Comparison of ENCODE assay signal across 11 mouse cellular contexts in the genomic region with DNA sequence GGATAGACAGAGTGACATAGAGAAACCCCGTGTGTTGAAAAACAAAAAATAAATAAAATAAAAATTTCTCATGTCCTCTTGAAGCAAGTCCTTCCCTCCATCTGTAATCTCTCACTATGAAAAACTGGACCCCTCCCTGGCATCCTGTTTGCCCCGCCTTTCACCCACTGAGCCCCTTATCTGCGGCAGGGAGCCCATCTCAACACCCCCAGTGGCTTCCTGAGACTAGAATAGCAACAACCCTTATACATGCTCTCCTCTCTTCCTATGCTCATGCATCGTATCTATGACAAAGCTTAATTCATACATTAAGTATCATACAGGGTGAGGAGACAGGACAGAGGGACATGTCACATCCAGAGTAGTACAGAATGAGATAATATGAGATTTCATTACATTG.
DNase-seq lines count a peak whose midpoint lies in the region; ATAC-seq and TF ChIP-seq lines count a peak whose summit lies in the region.
"Had no signal": no experiment of that assay in that cellular context is flagged by ENCODE, and none has a peak within 500 bp of the region (broad histone marks: within the 10 kb centered on the region; RNA-seq: fewer than 3 reads in every experiment).

No protein-coding gene starts in this region.

- TF ChIP-seq POLR2A in MEL (IDR thresholded peaks at IDR 0.05; ENCODE audit: control insufficient read depth in 1 of 2, insufficient read depth in 1 of 2, low read depth in 1 of 2, low read length in 2 of 2, poor library complexity in 1 of 2): no peak

- H3K4me1 ChIP-seq in heart, embryonic 10.5 days: peaks cover 75% of the 10 kb centered on the region
- peaks cover 27 to 53% of the 10 kb centered on the region in 2 experiments for H3K4me1 ChIP-seq in MEL (ENCODE audit: control insufficient read depth in 1 of 2, insufficient read depth in 2 of 2, low read length in 2 of 2)
- peaks cover 63 to 67% of the 10 kb centered on the region in 2 experiments for H3K4me1 ChIP-seq in liver, embryonic 14.5 days (replicated peaks; ENCODE audit: control insufficient read depth in 2 of 2, insufficient read depth in 2 of 2, low read length in 1 of 2)

- H3K27me3 ChIP-seq in heart, embryonic 10.5 days (ENCODE audit: insufficient read depth, poor library complexity, severe bottlenecking): no peaks in the 10 kb centered on the region
- H3K27me3 ChIP-seq in MEL (ENCODE audit: control insufficient read depth in 1 of 2, insufficient read depth in 2 of 2, low read length in 2 of 2): no peaks in the 10 kb centered on the region
- H3K27me3 ChIP-seq in liver, embryonic 14.5 days (ENCODE audit: control insufficient read depth, insufficient read depth, low read length): no peaks in the 10 kb centered on the region
- H3K27me3 ChIP-seq: forebrain, embryonic 12.5 days had no signal

- TF ChIP-seq CTCF in layer of hippocampus, adult 2 months (conservative IDR thresholded peaks at IDR 0.05): no peak
- no peak for TF ChIP-seq CTCF in MEL (IDR thresholded peaks at IDR 0.05 in 2 of 3, conservative IDR thresholded peaks at IDR 0.05 in 1 of 3; ENCODE audit: control insufficient read depth in 1 of 3, insufficient read depth in 1 of 3, low read depth in 2 of 3, low read length in 3 of 3, poor library complexity in 1 of 3, severe bottlenecking in 1 of 3)
- no peak for TF ChIP-seq CTCF in liver, embryonic 14.5 days (IDR thresholded peaks at IDR 0.05; ENCODE audit: low read depth)

- peak in 1 of 2 experiments; percentile 75; a peak in 2 of 4 replicates for TF ChIP-seq EP300 in MEL (IDR thresholded peaks at IDR 0.05; ENCODE audit: low read depth in 1 of 2, low read length in 2 of 2)
- TF ChIP-seq EP300 in liver, embryonic 14.5 days (IDR thresholded peaks at IDR 0.05; ENCODE audit: low read depth): no peak

- no peak for DNase-seq in heart, embryonic 10.5 days (ENCODE audit: low spot score)
- no peak for DNase-seq in heart, adult 9 months (ENCODE audit: low spot score in 2 of 2)
- DNase-seq in layer of hippocampus, adult 2 months (ENCODE audit: low spot score in 2 of 2): no peak
- no peak for DNase-seq in layer of hippocampus, adult 8-10 months (ENCODE audit: low spot score in 2 of 2)
- DNase-seq in MEL (ENCODE audit: low read depth, low spot score): peak; percentile 66
- peak in 2 of 3 experiments; percentile 44 to 47 for DNase-seq in liver, embryonic 14.5 days (ENCODE audit: low read depth in 3 of 3, low spot score in 3 of 3)
- DNase-seq in ovary, postnatal 10 days (ENCODE audit: low spot score): no peak
- DNase-seq in cerebellum, adult 8-10 months: no peak
- DNase-seq: left cerebral cortex, postnatal 4 days had no signal

- no peaks in the 10 kb centered on the region for H3K79me2 ChIP-seq in MEL (ENCODE audit: control insufficient read depth, insufficient read depth, low read length, poor library complexity)

- ATAC-seq in liver, embryonic 14.5 days (ENCODE audit: insufficient read depth): peak; percentile 66

- peak overlapping the region; percentile 74 for H3K4me2 ChIP-seq in liver, embryonic 14.5 days (ENCODE audit: low read depth)
- H3K4me2 ChIP-seq: forebrain, embryonic 12.5 days had no signal

- WGBS in heart, embryonic 10.5 days: 28% methylated on average over 4 of the region's 4 CpGs
- whole genome bisulfite sequencing in liver, embryonic 14.5 days (ENCODE audit: insufficient replicate concordance): 16% methylated on average over 4 of the region's 4 CpGs

- no peak overlapping the region for H3K9ac ChIP-seq in MEL (ENCODE audit: control insufficient read depth, low read depth, low read length, poor library complexity, severe bottlenecking)
- peak overlapping the region; percentile 64 for H3K9ac ChIP-seq in liver, embryonic 14.5 days (replicated peaks)
- H3K9ac ChIP-seq: forebrain, embryonic 12.5 days had no signal

- H3K36me3 ChIP-seq in heart, embryonic 10.5 days: no peaks in the 10 kb centered on the region
- peaks cover 0 to 33% of the 10 kb centered on the region in 2 experiments; a peak in 2 of 4 replicates for H3K36me3 ChIP-seq in MEL (ENCODE audit: control insufficient read depth in 1 of 2, insufficient read depth in 2 of 2, low read length in 2 of 2)
- H3K36me3 ChIP-seq in liver, embryonic 14.5 days (replicated peaks; ENCODE audit: control insufficient read depth, insufficient read depth, low read depth): no peaks in the 10 kb centered on the region
- H3K36me3 ChIP-seq: forebrain, embryonic 12.5 days had no signal

- no peak for TF ChIP-seq RAD21 in MEL (IDR thresholded peaks at IDR 0.05; ENCODE audit: low read depth, low read length)

- H3K27ac ChIP-seq in heart, embryonic 10.5 days: peak overlapping the region; percentile 86
- peak overlapping the region; percentile 96 for H3K27ac ChIP-seq in layer of hippocampus, adult 2 months
- H3K27ac ChIP-seq in MEL (ENCODE audit: control insufficient read depth, low read depth, low read length): peak overlapping the region; percentile 58; the same call in 1 of the 2 replicates
- H3K27ac ChIP-seq in liver, embryonic 14.5 days: peak overlapping the region; percentile 95

- 0 out of 2 replicates have a peak overlapping the region, but pooled peaks have one; percentile 20 for H3K4me3 ChIP-seq in heart, embryonic 10.5 days
- H3K4me3 ChIP-seq in layer of hippocampus, adult 2 months: no peak overlapping the region
- no peak overlapping the region for H3K4me3 ChIP-seq in MEL (ENCODE audit: control insufficient read depth in 1 of 2, insufficient read depth in 1 of 2, low read depth in 2 of 2, low read length in 2 of 2)
- peak overlapping the region in 1 of 2 experiments; percentile 26; a peak in 3 of 4 replicates for H3K4me3 ChIP-seq in liver, embryonic 14.5 days (ENCODE audit: insufficient read depth in 1 of 2, low read depth in 2 of 2, low read length in 2 of 2)
- H3K4me3 ChIP-seq: forebrain, embryonic 12.5 days; myocyte had no signal

- H3K9me3 ChIP-seq in heart, embryonic 10.5 days: no peaks in the 10 kb centered on the region
- no peaks in the 10 kb centered on the region for H3K9me3 ChIP-seq in MEL (replicated peaks; ENCODE audit: insufficient read depth, low read length)
- no peaks in the 10 kb centered on the region for H3K9me3 ChIP-seq in liver, embryonic 14.5 days (ENCODE audit: control insufficient read depth, low read length)
- H3K9me3 ChIP-seq: forebrain, embryonic 12.5 days had no signal

TF ChIP-seq in MEL, 35 proteins besides CTCF, POLR2A, EP300 and RAD21:
- TF ChIP-seq HCFC1 (IDR thresholded peaks at IDR 0.05; ENCODE audit: low read depth, low read length): 0 out of 2 replicates have a peak, but pooled peaks have one; percentile 24
- peak; percentile 77 for TF ChIP-seq GATA1 (IDR thresholded peaks at IDR 0.05; ENCODE audit: low read depth, low read length)
- TF ChIP-seq SIN3A (IDR thresholded peaks at IDR 0.05; ENCODE audit: low read length): peak; percentile 37; the same call in 1 of the 2 replicates
- no peak for TF ChIP-seq ELF1 (IDR thresholded peaks at IDR 0.05; ENCODE audit: low read depth, low read length)
- peak; percentile 75 for TF ChIP-seq TCF12 (IDR thresholded peaks at IDR 0.05; ENCODE audit: low read depth, low read length)
- no peak for TF ChIP-seq USF1 (IDR thresholded peaks at IDR 0.05; ENCODE audit: low read depth, low read length)
- peak; percentile 74; the same call in 1 of the 2 replicates for TF ChIP-seq ETS1 (IDR thresholded peaks at IDR 0.05; ENCODE audit: low read depth, low read length)
- TF ChIP-seq MEF2A (IDR thresholded peaks at IDR 0.05; ENCODE audit: extremely low read depth, insufficient replicate concordance, low read depth, low read length, poor library complexity, severe bottlenecking): peak; percentile 91
- peak; percentile 60 for TF ChIP-seq RCOR1 (IDR thresholded peaks at IDR 0.05; ENCODE audit: low read depth, low read length)

Comparison
In these comparisons a context has a peak if more than half of its experiments do, and no peak if none do; other contexts are left out.
1. DNase-seq: peak in MEL (single experiment) and liver, embryonic 14.5 days (2 of 3); none in heart, embryonic 10.5 days (single experiment), heart, adult 9 months (0 of 2), layer of hippocampus, adult 2 months (0 of 2), layer of hippocampus, adult 8-10 months (0 of 2), ovary, postnatal 10 days (single experiment) and cerebellum, adult 8-10 months (single experiment).
2. Peak in every context shown above with its lines, with median percentiles within 50 percentile points of each other: H3K27ac ChIP-seq.